Mouse (Mus musculus) frontal cortex, adult 2 months (tissue): ENCODE measurements around the gene Crim1. TPM values are rescaled to one million over a fixed set of nuclear protein-coding genes. Genes with fewer than 3 reads are reported as not detected.
A peak's percentile ranks its signal among the peaks of the same experiment; 100 is the strongest.

Experiments
- DNase-seq, 2 experiments: peaks; one replicate each; pipeline ENCODE4 v3.0.0; 2022; ENCODE audit warnings: low spot score in 1 of 2; ENCODE audit errors: extremely low spot score in 1 of 2
- polyA plus RNA-seq: library from polyadenylated mRNA; depleted of rRNA; stranded (reverse); fragments of >200 nt; gene quantifications from 2 replicates; pipeline ENCODE4 v1.2.3, GENCODE M21; 2012

The Crim1 gene
- polyA plus RNA-seq, 1 experiment, result 33.3 TPM

GRCm38 (mm10) chr17:78280991-78281712 is 81.1 kb downstream of the Crim1 start:
- DNase-seq, result no peak

DNA sequence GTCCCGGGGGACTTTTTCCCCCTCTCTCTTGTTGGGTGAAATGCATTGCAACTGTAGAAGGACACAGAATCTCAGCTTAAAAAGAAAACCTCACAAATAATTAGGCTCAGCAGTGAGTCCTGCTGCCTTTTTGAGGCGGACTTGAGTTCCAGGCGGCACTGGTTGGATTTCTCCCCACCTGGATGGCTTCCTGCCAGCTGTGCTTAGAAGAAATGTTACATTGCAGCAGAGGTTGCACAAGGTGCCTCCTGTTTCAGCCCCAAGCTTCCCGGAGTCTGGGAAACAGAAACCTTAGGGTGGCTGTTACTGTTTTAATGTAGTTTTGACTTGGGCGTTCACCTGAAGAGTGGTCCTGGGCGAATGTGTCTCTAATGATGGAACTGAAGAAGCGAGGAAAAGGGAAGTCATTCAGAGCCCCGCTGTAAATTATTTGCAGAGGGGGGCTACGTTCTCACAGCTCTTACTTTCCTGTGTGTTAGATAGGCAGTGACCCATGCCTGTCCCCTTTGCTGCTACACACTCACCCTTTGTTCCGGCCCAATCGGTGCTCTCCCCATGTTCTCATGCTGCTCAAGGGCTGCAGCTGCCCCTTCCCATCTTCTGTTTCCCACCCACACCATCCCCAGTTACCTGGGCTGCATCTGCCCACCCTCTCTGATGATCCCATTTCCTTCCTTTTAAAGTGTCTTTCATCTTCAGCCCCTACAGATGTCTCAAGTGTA is 83.4 kb downstream of the Crim1 start:
- no peak for DNase-seq

DNA sequence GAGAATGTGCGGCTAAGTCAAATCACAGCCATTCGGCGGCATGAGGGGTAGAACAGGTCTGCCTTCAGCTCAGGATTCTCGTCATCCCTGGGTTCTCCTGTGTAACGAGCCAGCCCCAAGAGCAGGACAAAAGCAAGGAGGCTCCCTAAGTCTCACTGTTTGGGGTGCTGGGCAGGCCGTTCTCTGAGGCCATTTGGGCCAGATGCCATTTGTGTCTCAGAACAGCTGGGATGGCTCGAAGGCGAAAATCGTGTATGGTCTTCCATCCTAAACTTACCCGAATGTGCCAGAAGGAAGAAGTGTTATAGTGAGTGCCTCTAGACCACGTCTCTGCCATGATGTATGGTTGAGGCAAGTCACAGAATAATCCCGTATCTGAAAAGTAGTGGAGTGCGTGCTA is 86.0 kb downstream of the Crim1 start:
- no peak for DNase-seq

GRCm38 (mm10) chr17:78287391-78287790 is 87.3 kb downstream of the Crim1 start:
- no peak for DNase-seq

DNA sequence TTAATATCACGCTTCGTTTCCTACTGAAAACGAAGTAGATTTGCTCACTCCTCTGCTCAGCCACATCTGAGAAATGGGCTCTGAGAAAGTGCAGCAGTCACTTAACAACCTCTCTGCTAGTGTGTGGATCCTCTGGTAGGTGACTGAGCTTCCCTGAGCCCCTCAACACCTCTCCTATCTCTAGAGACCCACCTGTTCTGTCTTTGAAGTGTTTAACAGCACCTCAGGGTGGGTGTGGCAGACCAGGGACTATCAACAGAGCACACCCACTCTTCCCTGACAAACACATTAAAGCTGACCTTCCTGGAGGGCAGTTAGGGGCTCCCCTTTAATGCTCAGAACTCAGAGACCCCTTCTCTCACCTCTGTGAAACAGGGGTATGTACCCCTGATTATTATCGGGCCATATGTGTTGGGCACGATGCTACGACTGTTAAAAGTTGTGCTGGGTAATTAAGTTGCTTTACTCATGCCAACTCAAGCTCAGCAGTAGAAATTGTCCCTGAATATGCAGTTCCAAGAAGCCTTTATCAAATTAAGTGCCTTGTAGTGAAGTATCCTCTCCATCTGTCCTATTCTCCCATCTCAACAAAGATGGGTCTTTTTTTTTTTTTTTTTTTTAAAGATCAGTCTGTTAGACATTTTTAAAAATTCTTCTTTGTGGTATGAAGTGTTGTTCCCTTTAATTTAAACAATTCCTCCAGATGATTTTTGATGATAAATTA is 90.3 kb downstream of the Crim1 start:
- no peak for DNase-seq

DNA sequence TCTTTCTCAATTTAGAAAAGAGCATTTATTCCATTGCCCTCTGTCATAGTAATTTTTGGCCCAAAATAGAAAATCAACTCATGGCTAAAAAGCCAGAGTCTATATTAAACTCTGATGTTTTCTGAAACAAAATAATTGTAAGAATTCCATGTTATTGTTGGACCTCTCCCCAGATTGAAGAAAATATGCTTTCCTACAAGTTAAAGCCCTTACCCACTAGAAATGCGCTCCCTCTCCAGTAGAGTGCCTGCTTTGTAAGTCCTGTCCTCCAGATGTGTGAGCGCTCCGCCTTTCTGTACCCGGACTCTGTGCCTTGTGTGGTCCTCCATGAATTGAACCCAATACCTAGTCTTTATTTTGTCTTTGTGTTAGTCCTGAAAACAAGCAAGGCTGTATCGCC is 91.0 kb downstream of the Crim1 start:
- no peak for DNase-seq

DNA sequence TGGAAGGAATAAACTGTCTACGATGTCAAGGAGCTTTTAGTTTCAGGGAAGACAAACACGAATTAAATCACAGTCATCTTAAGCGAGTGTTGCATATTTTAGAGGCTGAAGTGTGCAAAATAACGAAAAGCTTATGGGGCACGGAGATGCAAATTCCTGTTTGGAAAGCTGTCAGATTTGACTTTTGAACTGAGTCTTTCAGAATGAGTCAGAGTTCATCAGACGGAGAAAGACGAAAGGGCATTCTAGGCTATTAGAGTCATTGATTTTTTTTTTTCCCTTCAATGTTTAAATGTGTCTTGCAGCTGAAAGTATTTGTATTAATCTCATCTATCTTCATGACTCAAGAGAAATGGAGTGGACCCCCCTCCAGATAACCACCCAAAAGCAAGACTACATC is 92.3 kb downstream of the Crim1 start:
- DNase-seq, result no peak

DNA sequence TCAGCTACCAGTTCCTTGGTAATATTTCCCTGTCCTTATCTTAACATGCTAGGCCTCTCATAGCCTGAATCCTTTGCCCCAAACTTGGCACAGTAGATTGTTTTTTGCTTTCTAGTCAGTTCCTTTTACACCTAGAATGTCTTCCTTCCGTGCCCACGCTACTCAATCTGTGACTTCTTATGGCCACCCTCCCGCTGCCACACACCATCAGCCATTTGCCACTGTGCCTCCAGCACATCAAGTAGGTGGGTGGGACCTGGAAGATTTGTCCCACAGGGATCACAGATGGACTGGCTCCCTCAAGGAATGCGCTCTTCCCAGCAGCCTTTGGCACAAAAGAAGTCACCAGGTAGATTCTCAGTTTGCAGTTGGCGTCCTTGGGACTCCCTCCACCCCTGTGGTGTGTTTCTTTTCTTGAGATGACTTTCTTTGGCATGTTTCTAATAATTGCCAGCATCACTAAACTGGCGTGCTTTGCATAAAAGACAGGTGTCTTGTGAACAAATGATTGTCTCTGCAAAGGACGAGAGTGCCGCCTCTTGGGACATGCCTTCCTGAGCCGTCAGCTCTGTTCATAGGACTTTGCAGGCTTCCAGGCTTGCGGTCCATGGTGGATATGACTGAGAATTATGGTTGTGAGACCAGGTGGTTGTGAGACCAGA is 92.9 kb downstream of the Crim1 start:
- no peak for DNase-seq

DNA sequence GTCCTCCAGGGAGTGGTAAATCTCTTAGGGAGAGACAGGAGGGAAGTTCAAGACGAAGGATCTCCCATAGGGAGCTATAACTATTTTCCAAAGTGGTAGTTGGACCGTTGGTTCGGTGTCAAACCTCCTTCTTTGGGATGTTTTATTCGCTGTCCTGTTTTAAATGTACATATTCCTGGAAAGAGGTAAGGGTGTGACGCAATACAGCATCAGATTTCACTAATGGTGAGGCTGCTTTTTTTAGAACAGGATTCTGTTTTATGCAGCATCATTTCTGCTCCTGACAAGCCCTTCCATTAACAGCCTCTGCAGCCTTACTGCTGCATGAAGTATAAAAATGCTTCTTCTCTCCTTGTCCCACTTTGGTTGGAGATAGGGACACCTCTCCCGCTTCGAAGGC is 95.9 kb downstream of the Crim1 start:
- no peak for DNase-seq

DNA sequence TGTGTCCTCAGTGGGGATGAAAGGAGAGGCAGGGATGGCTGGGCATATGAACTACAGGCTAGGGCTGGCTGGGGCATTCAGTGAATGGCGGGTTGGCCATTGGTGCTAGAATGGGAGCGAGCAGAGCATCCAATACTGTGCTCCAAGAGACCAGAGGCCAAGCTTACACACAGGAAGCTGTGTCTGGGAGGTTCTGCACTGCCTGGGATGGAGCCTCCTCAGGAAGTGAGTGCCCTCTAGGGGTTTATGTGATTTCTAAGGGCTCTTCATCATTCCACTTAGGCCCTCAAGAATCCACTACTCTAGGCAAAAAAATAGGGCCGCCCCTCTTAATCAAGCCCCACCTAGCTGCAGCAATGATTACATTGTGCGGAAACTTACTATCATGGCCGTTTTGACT is 98.1 kb downstream of the Crim1 start:
- no peak for DNase-seq

DNA sequence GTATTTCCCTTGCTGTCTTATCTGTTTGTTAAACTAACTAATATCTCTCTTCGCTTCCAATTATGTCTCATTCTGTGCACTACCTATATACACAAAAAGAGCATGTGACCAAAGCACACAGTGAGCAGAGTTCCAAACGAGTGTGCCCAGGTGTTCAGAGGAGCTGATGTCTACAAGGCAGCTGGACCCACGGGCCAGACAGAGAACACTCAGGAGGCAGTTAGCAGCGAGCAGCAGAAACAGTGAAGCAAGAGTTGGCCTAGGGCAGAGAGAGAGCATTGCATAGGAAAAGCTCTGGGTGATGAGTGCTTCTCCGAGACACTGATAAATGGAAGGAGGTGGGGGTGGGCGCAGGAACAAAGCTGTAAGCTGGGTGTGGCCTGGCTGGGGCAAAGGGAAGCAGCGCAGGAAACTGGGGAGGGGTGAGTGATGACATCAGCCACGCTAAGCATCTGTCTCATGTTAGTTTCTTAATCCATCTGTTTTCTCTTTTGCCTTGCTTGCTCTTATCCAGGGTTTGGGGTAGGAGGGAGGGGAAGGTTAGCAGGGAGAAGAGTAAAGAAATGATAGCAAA is 99.0 kb downstream of the Crim1 start:
- no peak for DNase-seq

DNA sequence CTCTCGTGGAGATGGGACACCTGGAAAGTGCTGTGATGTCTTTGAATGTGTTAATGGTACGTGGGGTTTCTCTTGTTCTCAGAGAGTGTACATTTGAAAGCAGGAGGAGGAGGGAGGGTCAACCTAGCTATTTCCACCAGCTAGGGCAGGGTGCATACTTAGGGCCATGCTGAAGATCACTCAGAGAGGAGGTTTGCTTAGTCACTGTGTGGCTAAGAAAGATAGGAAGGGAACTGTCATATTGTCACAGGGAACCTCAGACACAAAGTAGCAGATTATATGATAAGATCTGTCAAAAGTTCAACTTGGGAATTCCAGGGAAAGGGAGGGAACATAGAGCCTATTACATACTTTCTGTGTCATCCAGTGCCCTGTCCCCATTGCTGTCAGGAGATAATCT is 103.0 kb downstream of the Crim1 start:
- no peak for DNase-seq

GRCm38 (mm10) chr17:78304059-78304458 is 104.0 kb downstream of the Crim1 start:
- peak in 1 of 2 experiments; percentile 37 for DNase-seq

DNA sequence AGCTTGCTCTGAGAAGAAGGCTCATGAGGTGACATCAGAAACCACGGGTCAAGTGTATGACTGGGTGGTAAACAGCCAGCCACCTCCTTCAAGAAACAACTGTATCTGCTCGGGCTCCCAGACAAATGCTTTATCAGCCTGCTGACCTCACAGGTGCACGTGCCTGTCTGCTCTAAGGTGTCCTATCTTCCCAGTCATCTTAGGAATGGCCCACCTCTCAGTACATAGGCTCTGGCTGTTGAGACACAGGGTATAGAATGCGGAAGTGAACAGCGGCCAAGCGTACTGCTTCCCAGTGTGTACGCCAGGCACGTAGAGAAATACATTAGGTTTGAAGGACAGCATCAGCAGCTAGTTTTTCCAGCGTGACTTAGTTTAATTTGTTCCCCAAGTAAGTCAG is 106.4 kb downstream of the Crim1 start:
- no peak for DNase-seq

DNA sequence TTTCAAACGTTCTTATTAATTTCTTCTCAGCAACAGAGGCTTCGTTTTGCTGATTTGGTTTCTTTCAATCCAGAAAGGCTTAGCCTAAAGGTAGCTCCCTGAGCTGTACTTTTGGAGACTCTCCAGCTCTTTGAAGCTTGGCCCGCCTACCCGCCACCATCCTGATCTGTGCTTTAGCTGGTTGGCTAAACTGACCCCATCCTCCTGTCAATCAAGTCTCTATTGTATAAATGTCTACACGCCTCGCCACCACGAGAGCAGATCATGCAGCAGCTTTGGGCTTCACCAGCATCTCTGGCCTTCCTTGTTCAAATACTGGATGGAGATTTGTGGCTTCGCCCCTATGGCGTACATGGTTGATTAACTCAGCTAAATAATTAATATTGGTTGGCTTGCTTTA is 108.2 kb downstream of the Crim1 start:
- DNase-seq, result no peak

DNA sequence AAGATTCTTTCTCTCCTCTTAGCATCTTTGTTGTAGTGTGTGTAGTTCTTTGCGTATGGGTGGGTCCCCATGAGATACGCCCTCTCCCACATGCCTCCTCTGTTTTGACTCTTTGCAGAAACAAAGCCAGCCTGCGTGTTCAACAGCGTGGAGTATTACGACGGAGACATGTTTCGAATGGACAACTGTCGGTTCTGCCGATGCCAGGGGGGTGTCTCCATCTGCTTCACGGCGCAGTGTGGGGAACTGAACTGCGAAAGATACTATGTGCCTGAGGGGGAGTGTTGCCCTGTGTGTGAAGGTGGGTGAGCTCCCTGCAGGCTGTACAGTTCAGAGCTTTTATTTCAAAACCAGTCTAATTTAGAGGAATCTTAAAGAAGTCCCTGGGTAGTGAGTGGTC is 113.0 kb downstream of the Crim1 start:
- peak in 1 of 2 experiments; percentile 32 for DNase-seq

- no peak for DNase-seq
Observed at GRCm38 (mm10) chr17:78313612-78314011, 113.6 kb downstream of the Crim1 start.

GRCm38 (mm10) chr17:78315659-78316058 is 115.6 kb downstream of the Crim1 start:
- no peak for DNase-seq

GRCm38 (mm10) chr17:78317381-78317780 is 117.3 kb downstream of the Crim1 start:
- no peak for DNase-seq

- no peak for DNase-seq
Observed at GRCm38 (mm10) chr17:78318810-78319209, 118.8 kb downstream of the Crim1 start.
